Mouse (Mus musculus): ENCODE measurements around the gene Gse1. TPM values are rescaled to one million over a fixed set of nuclear protein-coding genes. Genes with fewer than 3 reads are reported as not detected.

Gse1 gene
- polyA plus RNA-seq, 1 experiment from 2014 or later = 11.3 TPM

DNA sequence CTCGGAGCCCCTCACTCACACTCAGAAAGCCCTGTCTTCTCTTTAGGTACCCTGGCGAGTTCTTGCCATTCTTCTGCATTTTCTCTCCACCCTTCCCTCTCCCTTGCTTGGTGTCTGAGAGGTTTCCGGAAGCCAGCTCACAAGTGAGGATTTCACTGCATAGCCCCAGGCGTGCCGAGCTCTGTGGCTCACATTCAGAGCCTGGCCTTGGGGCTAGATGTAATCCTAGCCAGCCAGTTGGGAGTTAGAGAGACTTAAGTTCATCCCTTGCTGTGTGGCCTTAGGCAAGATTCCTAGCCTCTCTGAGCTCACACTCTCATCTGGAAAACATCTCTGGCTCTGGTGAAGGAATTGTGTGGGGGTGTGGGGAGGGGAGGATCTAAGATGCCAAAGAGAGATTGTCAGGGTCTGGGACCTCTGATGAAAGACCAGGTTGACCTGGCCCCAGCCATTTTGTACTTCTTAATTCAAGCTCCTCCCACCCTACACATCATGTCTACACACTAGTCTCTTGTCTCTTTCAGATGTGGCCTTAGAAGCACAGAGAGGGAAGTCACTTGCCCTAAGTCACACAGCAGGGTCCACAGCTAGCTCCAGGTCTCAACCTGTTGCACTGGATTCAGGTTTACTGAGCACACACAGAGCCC lies 108.8 kb downstream of the Gse1 start:
- H3K27ac ChIP-seq (ENCODE audit: low read depth, low read length) = no peak overlapping the region
- WGBS = 59% methylated on average over 5 of the region's 5 CpGs
- H3K9me3 ChIP-seq (ENCODE audit: control insufficient read depth, low read length) = no peaks in the 10 kb centered on the region
- H3K4me3 ChIP-seq (ENCODE audit: low read length) = no peak overlapping the region
- H3K4me1 ChIP-seq (ENCODE audit: control insufficient read depth, insufficient read depth, low read length) = peaks cover 29% of the 10 kb centered on the region
- no peaks in the 10 kb centered on the region for H3K27me3 ChIP-seq (ENCODE audit: control insufficient read depth, insufficient read depth, low read length)
- no peak overlapping the region for H3K4me2 ChIP-seq (replicated peaks; ENCODE audit: low read depth, low read length)
- no peaks in the 10 kb centered on the region for H3K36me3 ChIP-seq (ENCODE audit: control insufficient read depth, insufficient read depth, low read length)
- no peak for ATAC-seq (ENCODE audit: low FRiP score, low TSS enrichment)
- no peak overlapping the region for H3K9ac ChIP-seq (ENCODE audit: low read depth, low read length)

DNA sequence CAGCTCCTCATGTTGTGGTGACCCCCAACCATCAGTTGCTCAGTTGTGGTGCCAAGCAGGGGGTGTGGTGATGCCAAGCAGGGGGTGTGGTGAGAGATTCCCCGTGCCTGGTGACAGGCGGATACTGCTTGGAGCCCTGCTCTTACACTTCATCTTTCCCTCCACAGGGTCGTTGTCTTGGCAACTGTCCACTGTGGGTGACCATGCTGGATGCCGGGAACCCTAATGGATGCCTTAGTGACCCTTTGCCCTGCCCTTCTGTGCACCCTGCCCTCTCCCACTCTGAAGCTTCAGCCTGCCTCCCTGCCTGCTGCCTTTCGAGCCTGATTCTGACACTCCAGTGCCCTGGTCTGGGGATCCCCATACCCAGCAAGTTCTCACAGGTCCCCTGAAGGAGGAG lies 109.4 kb downstream of the Gse1 start:
- no peak overlapping the region for H3K4me3 ChIP-seq (ENCODE audit: low read length)
- no peak overlapping the region for H3K27ac ChIP-seq (ENCODE audit: low read depth, low read length)
- no peak overlapping the region for H3K9ac ChIP-seq (ENCODE audit: low read depth, low read length)
- no peak for ATAC-seq (ENCODE audit: low FRiP score, low TSS enrichment)
- no peaks in the 10 kb centered on the region for H3K27me3 ChIP-seq (ENCODE audit: control insufficient read depth, insufficient read depth, low read length)
- H3K9me3 ChIP-seq (ENCODE audit: control insufficient read depth, low read length) = no peaks in the 10 kb centered on the region
- 51% methylated on average over 5 of the region's 5 CpGs for WGBS
- no peak overlapping the region for H3K4me2 ChIP-seq (replicated peaks; ENCODE audit: low read depth, low read length)
- H3K36me3 ChIP-seq (ENCODE audit: control insufficient read depth, insufficient read depth, low read length) = no peaks in the 10 kb centered on the region
- peaks cover 33% of the 10 kb centered on the region for H3K4me1 ChIP-seq (ENCODE audit: control insufficient read depth, insufficient read depth, low read length)

DNA sequence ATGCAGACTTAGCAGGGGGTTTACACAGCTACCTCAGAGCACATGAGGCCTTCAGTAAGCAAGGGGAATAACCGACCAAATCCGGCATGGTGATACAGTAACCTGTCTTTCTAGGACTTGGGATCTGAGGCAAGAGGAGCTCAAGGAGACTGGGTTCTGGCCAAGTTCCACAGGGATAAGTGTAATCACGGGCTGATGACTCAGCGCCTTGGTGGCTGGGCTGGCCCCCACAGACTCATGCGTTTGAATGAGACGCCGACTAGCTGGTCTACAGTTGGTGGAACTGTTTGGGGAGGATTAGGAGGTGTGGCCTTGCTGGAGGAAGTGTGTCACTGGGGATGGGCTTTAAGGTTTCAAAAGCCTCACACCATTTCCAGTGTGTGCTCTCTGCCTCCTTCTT lies 110.4 kb downstream of the Gse1 start:
- Histone ChIP-seq H3K9me3 (ENCODE audit: control insufficient read depth, low read length) (no peaks in the 10 kb centered on the region), H3K9ac (ENCODE audit: low read depth, low read length) (no peak overlapping the region), H3K4me2 (replicated peaks; ENCODE audit: low read depth, low read length) (no peak overlapping the region), H3K27me3 (ENCODE audit: control insufficient read depth, insufficient read depth, low read length) (no peaks in the 10 kb centered on the region), H3K27ac (ENCODE audit: low read depth, low read length) (no peak overlapping the region), H3K4me1 (ENCODE audit: control insufficient read depth, insufficient read depth, low read length) (peaks cover 40% of the 10 kb centered on the region), H3K36me3 (ENCODE audit: control insufficient read depth, insufficient read depth, low read length) (no peaks in the 10 kb centered on the region), H3K4me3 (ENCODE audit: low read length) (no peak overlapping the region)
- 90% methylated on average over 7 of the region's 7 CpGs for WGBS
- ATAC-seq (ENCODE audit: low FRiP score, low TSS enrichment) = no peak

DNA sequence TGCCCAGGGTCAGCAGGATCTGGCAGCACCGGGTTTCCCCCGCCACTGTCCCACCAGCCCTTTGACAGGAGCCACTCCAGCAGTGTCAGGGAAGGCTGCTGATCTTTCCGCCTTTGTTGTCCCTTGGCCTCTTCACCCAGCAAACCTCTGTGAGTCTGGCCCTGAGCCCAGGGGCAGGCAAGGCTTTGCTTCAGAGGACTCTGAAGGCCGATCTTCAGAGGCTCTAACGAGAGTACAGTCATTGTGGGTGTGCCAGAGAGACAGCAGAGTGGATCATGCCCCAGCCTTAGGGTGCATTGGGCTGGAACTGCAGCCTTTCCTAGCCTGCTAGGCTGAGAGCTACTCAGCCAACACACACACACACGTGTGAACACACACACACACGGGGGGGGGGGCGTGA lies 111.5 kb downstream of the Gse1 start:
- ATAC-seq (ENCODE audit: low FRiP score, low TSS enrichment) = no peak
- 48% methylated on average over 7 of the region's 8 CpGs for WGBS
- Histone ChIP-seq H3K9me3 (ENCODE audit: control insufficient read depth, low read length) (no peaks in the 10 kb centered on the region), H3K27ac (ENCODE audit: low read depth, low read length) (no peak overlapping the region), H3K4me3 (ENCODE audit: low read length) (no peak overlapping the region), H3K4me2 (replicated peaks; ENCODE audit: low read depth, low read length) (no peak overlapping the region), H3K27me3 (ENCODE audit: control insufficient read depth, insufficient read depth, low read length) (no peaks in the 10 kb centered on the region), H3K36me3 (ENCODE audit: control insufficient read depth, insufficient read depth, low read length) (no peaks in the 10 kb centered on the region), H3K9ac (ENCODE audit: low read depth, low read length) (0 out of 2 replicates have a peak overlapping the region, but pooled peaks have one; percentile 12), H3K4me1 (ENCODE audit: control insufficient read depth, insufficient read depth, low read length) (peaks cover 45% of the 10 kb centered on the region)

DNA sequence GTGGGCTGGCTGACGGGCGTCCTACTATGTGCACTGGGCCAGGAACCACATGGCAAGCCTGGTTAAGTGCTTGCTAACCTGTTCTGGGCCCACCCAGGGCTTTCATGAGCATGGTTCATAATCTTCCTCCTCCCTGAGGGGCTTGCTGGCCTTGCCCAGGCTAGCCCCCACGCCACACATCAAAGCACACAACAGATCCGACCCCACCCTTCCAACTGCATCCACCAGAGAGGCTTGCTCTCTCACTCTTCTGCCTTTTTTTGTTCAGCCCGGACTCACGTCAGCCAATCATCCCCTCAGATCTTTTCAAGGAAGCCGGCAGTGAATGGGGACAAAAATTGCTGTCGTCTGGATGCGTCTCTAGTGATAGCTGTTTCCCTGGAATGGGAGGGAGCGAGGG lies 112.9 kb downstream of the Gse1 start:
- ATAC-seq (ENCODE audit: low FRiP score, low TSS enrichment) = no peak
- no peaks in the 10 kb centered on the region for H3K9me3 ChIP-seq (ENCODE audit: control insufficient read depth, low read length)
- H3K36me3 ChIP-seq (ENCODE audit: control insufficient read depth, insufficient read depth, low read length) = no peaks in the 10 kb centered on the region
- no peak overlapping the region for H3K9ac ChIP-seq (ENCODE audit: low read depth, low read length)
- H3K4me2 ChIP-seq (replicated peaks; ENCODE audit: low read depth, low read length) = no peak overlapping the region
- peaks cover 41% of the 10 kb centered on the region for H3K4me1 ChIP-seq (ENCODE audit: control insufficient read depth, insufficient read depth, low read length)
- no peaks in the 10 kb centered on the region for H3K27me3 ChIP-seq (ENCODE audit: control insufficient read depth, insufficient read depth, low read length)
- H3K27ac ChIP-seq (ENCODE audit: low read depth, low read length) = no peak overlapping the region
- H3K4me3 ChIP-seq (ENCODE audit: low read length) = no peak overlapping the region
- WGBS = 79% methylated on average over 10 of the region's 10 CpGs

DNA sequence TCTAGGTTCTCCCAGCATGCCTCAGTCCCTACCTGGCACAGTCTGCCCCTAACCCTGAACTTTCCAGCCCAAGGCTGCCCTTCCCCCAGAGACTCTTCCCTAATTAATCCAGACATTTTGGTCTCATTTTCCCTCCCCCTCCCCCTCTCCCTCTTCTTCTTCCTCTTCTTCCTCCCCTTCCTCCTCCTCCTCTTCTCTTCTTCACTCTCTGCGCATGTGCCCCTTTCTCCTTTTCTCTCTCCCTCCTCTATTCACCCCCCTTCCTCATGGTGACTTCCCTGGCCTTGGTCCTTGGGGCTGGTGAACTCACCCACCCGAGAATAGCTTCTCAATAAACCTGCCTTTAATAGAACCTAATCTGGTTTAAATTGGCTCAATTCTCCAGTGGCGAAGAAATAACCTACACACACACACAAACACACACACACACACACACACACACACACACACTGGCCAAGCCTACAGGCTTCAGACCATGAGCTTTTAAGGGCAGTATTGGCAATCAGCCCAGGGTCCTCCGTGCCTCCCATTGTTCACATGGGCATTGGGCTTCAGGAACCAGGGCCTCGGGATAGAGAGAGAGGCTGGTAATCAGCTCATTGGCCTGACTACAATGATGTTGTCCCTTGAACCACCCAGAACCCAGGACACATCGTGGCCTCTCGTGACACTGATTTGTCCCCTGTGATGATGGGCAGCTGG lies 114.7 kb downstream of the Gse1 start:
- WGBS = 73% methylated on average over 7 of the region's 7 CpGs
- no peak overlapping the region for H3K27ac ChIP-seq (ENCODE audit: low read depth, low read length)
- H3K9ac ChIP-seq (ENCODE audit: low read depth, low read length) = no peak overlapping the region
- no peaks in the 10 kb centered on the region for H3K9me3 ChIP-seq (ENCODE audit: control insufficient read depth, low read length)
- H3K27me3 ChIP-seq (ENCODE audit: control insufficient read depth, insufficient read depth, low read length) = no peaks in the 10 kb centered on the region
- no peak overlapping the region for H3K4me2 ChIP-seq (replicated peaks; ENCODE audit: low read depth, low read length)
- ATAC-seq (ENCODE audit: low FRiP score, low TSS enrichment) = no peak
- H3K36me3 ChIP-seq (ENCODE audit: control insufficient read depth, insufficient read depth, low read length) = no peaks in the 10 kb centered on the region
- H3K4me3 ChIP-seq (ENCODE audit: low read length) = no peak overlapping the region
- peaks cover 55% of the 10 kb centered on the region for H3K4me1 ChIP-seq (ENCODE audit: control insufficient read depth, insufficient read depth, low read length)

DNA sequence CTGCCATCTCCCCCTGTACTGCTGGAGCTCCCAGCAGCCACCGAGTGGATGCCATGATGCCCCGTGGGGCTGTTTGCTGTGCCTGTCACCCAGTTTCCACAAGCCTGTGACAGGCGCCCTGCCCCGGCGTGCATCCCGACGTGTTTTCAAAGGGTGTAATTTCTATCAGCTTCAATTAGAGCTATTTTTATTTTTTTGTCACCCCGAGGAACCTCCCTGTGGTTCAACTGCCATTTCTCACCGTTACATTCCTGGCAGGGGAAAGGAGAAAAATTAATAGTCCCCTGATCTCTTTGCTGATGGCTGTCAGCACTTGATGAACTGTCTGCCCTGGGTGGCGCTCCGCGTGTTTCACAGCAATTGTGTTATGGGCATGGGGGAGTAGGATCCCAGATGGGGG lies 115.3 kb downstream of the Gse1 start:
- Histone ChIP-seq H3K9me3 (ENCODE audit: control insufficient read depth, low read length) (no peaks in the 10 kb centered on the region), H3K4me3 (ENCODE audit: low read length) (no peak overlapping the region), H3K36me3 (ENCODE audit: control insufficient read depth, insufficient read depth, low read length) (no peaks in the 10 kb centered on the region), H3K4me1 (ENCODE audit: control insufficient read depth, insufficient read depth, low read length) (peaks cover 61% of the 10 kb centered on the region), H3K27me3 (ENCODE audit: control insufficient read depth, insufficient read depth, low read length) (no peaks in the 10 kb centered on the region), H3K27ac (ENCODE audit: low read depth, low read length) (no peak overlapping the region), H3K9ac (ENCODE audit: low read depth, low read length) (no peak overlapping the region), H3K4me2 (replicated peaks; ENCODE audit: low read depth, low read length) (no peak overlapping the region)
- 70% methylated on average over 12 of the region's 12 CpGs for WGBS
- no peak for ATAC-seq (ENCODE audit: low FRiP score, low TSS enrichment)

DNA sequence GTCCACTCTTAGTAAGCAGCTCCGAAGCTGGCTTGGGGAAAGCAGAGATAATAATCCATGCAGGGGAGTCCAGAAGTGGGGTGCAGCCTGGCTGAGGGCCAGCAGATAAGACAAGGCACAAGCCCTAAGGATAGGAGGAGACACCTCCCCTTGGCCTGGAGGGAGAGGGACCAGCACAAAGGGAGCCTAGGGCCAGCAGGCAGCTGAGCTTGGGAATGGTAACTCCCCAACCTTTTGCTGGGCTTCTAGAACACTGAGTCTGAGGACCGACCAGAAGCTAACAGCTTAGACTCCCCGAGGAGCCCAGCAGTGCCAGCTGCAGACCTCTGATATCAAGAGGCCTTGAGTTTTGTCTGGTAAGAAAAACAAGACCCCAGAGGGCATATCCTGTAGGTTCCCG lies 115.9 kb downstream of the Gse1 start:
- no peaks in the 10 kb centered on the region for H3K9me3 ChIP-seq (ENCODE audit: control insufficient read depth, low read length)
- H3K36me3 ChIP-seq (ENCODE audit: control insufficient read depth, insufficient read depth, low read length) = no peaks in the 10 kb centered on the region
- no peak overlapping the region for H3K4me3 ChIP-seq (ENCODE audit: low read length)
- ATAC-seq (ENCODE audit: low FRiP score, low TSS enrichment) = no peak
- H3K4me2 ChIP-seq (replicated peaks; ENCODE audit: low read depth, low read length) = no peak overlapping the region; the same call in 1 of the 2 replicates
- H3K27ac ChIP-seq (ENCODE audit: low read depth, low read length) = peak overlapping the region; percentile 51
- 26% methylated on average over 4 of the region's 4 CpGs for WGBS
- no peak overlapping the region for H3K9ac ChIP-seq (ENCODE audit: low read depth, low read length)
- peaks cover 66% of the 10 kb centered on the region for H3K4me1 ChIP-seq (ENCODE audit: control insufficient read depth, insufficient read depth, low read length)
- no peaks in the 10 kb centered on the region for H3K27me3 ChIP-seq (ENCODE audit: control insufficient read depth, insufficient read depth, low read length)

DNA sequence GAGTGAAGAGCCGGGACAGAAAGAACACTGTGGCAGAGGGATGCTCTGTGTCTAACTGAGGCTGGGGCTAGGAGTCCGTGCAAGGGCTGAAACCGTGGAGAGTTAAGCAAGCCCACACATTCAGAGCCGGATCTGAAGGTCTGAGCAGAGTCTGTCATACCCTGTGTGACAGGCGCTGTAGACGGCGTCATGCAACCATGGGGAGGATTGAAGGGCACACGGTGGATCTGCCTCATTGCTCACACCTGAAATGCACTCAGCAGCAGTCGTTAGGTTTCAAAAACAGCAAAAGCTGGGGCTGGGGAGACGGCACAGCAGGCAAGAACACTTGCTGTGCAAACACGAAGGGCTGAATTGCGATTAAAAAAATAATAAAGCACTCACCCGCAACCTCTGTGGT lies 116.3 kb downstream of the Gse1 start:
- Histone ChIP-seq H3K27me3 (ENCODE audit: control insufficient read depth, insufficient read depth, low read length) (no peaks in the 10 kb centered on the region), H3K9me3 (ENCODE audit: control insufficient read depth, low read length) (no peaks in the 10 kb centered on the region), H3K4me3 (ENCODE audit: low read length) (no peak overlapping the region), H3K27ac (ENCODE audit: low read depth, low read length) (peak overlapping the region; percentile 51), H3K4me1 (ENCODE audit: control insufficient read depth, insufficient read depth, low read length) (peaks cover 68% of the 10 kb centered on the region), H3K36me3 (ENCODE audit: control insufficient read depth, insufficient read depth, low read length) (no peaks in the 10 kb centered on the region), H3K9ac (ENCODE audit: low read depth, low read length) (no peak overlapping the region), H3K4me2 (replicated peaks; ENCODE audit: low read depth, low read length) (no peak overlapping the region)
- no peak for ATAC-seq (ENCODE audit: low FRiP score, low TSS enrichment)
- 17% methylated on average over 13 of the region's 13 CpGs for WGBS

Data from kidney, embryonic 14.5 days (tissue).